Mouse (Mus musculus): ENCODE measurements around the gene Kat6b.
A peak's percentile ranks its signal among the peaks of the same experiment; 100 is the strongest.
"Not testable (repeated sequence)": the region's sequence is repeated elsewhere in the genome, so short reads cannot be mapped to it uniquely, and the experiment has no call there.

Gene Kat6b

GRCm38 (mm10) chr14:21669218-21669617, 188.0 kb downstream of the Kat6b start:
- DNase-seq (ENCODE audit: low spot score) = no peak

GRCm38 (mm10) chr14:21669633-21670421, 188.6 kb downstream of the Kat6b start:
- DNase-seq (ENCODE audit: low spot score) = no peak

- not testable (repeated sequence) for DNase-seq (ENCODE audit: low spot score)
These were observed 189.3 kb downstream of the Kat6b start for GRCm38 (mm10) chr14:21670422-21671006.

- no peak for DNase-seq (ENCODE audit: low spot score)
These were observed 191.9 kb downstream of the Kat6b start for GRCm38 (mm10) chr14:21673100-21673499.

GRCm38 (mm10) chr14:21674471-21674870, 193.2 kb downstream of the Kat6b start:
- no peak for DNase-seq (ENCODE audit: low spot score)

GRCm38 (mm10) chr14:21676223-21676622, 195.0 kb downstream of the Kat6b start:
- DNase-seq (ENCODE audit: low spot score) = no peak

GRCm38 (mm10) chr14:21678509-21679285, 197.5 kb downstream of the Kat6b start:
- DNase-seq (ENCODE audit: low spot score) = peak; percentile 81

GRCm38 (mm10) chr14:21679631-21680201, 198.5 kb downstream of the Kat6b start:
- no peak for DNase-seq (ENCODE audit: low spot score)

GRCm38 (mm10) chr14:21682681-21683129, 201.5 kb downstream of the Kat6b start:
- DNase-seq (ENCODE audit: low spot score) = peak; percentile 79

- DNase-seq (ENCODE audit: low spot score) = no peak
These were observed 202.6 kb downstream of the Kat6b start for GRCm38 (mm10) chr14:21683834-21684233.

GRCm38 (mm10) chr14:21685411-21686146, 204.3 kb downstream of the Kat6b start:
- no peak for DNase-seq (ENCODE audit: low spot score)

- DNase-seq (ENCODE audit: low spot score) = peak; percentile 66
These were observed 205.4 kb downstream of the Kat6b start for GRCm38 (mm10) chr14:21686376-21687279.

GRCm38 (mm10) chr14:21691070-21691469, 209.8 kb downstream of the Kat6b start:
- no peak for DNase-seq (ENCODE audit: low spot score)

- DNase-seq (ENCODE audit: low spot score) = no peak
These were observed 213.8 kb downstream of the Kat6b start for GRCm38 (mm10) chr14:21695020-21695419.

- no peak for DNase-seq (ENCODE audit: low spot score)
These were observed 215.1 kb downstream of the Kat6b start for GRCm38 (mm10) chr14:21696186-21696830.

GRCm38 (mm10) chr14:21702691-21703090, 221.5 kb downstream of the Kat6b start:
- no peak for DNase-seq (ENCODE audit: low spot score)

- DNase-seq (ENCODE audit: low spot score) = no peak
These were observed 222.0 kb downstream of the Kat6b start for GRCm38 (mm10) chr14:21703255-21703654.

- no peak for DNase-seq (ENCODE audit: low spot score)
These were observed 224.2 kb downstream of the Kat6b start for GRCm38 (mm10) chr14:21705462-21705861.

- peak; percentile 45 for DNase-seq (ENCODE audit: low spot score)
These were observed 225.7 kb downstream of the Kat6b start for GRCm38 (mm10) chr14:21706759-21707571.
